Mouse (Mus musculus) right cerebral cortex, postnatal 4 days (tissue): ENCODE results near the gene Ppp1r3e.
A peak's percentile ranks its signal among the peaks of the same experiment; 100 is the strongest.

ENCODE experiments used
- DNase-seq: peaks from one replicate; pipeline ENCODE4 v3.0.0-alpha.2; 2022

Gene Ppp1r3e

DNA sequence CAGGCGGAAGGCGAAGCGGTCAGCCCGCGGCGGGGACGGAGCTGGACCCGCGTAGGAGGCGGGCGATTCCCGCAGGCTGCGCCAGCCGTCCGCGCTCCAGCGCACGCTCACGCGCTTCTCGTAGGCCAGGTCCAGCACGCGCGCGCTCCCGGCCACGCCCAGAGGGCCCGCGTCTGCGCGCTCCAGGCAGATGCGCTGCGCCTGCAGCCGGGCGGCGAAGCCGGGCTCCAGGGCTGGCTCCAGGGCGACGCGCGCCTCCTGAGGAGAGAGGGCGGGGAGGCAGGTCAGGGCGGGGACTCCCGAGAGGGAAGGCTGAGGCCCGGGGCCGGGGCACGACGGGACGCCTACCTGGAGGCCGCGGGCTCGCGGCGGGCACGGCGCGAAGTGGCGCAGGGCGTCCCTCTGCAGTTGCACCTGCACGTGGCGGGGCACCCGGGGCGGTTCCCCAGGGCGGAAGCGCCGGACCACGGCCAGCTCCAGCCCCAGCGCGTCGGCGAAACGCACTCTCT is 757 bp downstream of the Ppp1r3e start:
- DNase-seq = peak; percentile 88

DNA sequence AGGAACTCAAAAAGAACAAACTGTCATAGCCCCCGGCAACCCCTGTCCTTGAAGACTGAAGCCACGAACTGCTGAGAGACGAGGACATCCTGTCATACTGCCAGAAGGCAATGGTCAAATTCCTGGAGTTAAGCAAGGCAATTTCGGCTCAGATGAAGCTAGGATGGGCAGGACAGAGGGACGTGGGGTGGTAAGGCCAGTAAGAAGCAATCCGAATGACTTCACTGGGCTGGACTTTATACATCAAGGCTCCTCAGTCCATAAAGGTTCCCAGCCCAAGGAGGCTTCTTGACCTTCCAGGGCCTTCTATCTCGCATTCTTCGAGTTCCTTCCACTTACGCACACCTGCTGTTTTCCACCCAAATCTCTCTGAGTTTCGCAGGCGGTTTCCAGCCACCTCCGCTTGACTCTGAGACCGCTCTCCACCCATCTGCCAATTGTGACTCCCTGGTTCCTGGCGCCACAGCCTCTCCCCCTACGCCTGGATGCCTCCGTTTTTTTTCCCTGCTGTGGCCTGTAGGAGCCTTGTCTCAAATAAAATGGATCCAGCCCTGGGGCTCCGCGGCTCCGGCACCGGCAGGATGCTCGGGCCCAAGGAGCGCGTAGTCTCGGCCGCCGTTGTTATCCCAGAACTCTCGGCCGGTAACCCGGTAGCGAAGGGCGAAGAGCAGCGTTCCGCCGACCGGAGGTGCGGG is 1.4 kb downstream of the Ppp1r3e start:
- no peak for DNase-seq

DNA sequence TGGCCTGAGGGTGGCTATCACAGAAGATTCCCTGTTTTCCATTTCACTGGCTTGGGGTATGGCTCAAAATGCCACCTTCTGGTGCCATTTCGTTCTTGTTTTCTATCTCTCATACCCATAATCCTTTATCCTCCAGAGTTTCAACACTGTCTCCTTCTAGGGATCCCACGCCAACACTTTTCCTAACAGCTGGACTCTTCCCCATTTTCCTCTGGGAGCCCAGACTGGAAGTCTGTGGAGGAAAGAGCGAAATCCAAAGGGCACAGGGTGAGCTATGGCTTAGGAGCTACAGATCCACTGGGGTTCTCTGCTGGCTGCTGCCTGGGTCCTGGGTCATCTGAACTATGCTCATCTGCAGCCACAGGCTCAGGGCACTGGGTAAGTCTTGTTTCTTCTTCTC is 3.2 kb downstream of the Ppp1r3e start:
- no peak for DNase-seq

DNA sequence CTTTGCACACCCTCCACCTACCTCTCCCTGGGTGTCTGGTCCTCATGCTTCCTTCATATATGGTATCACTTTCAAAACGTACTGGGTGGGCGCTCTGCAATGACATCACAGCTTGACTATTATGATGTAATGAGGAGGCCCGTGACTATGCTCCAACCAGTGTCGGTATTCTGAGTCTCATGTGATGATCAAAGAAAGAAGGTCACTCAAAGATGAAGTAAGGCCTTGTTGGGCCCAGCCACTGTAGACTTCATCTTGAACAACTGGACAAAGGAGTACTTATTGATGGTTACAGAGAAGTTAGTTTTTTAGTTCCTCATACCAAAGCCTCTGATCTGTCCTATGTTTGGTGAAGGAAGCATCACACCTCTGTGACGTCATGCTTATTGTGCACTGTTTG is 6.5 kb downstream of the Ppp1r3e start, which contains the start of gene Homez:
TSS of gene Homez (minus strand) at position 101 of the 400 bp plus-strand sequence.
- DNase-seq = no peak

DNA sequence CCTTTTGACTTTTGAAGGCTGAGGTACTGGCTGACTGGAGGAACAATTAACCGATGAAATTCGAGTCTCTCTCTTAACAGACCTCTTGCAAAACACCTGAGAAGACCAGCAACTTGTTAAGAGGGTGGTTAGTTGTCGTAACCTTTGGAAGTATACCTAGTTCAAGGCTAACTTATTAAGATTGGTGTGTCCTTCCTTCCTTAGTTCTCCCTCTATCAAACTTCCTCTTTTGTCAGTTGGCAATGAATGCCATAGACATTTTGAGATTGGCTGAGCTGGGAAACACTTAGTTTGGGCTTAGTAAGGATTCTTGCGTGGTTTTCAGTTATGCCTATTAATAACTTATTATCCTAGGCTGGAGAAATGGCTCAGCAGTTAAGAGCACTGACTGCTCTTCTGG is 9.3 kb downstream of the Ppp1r3e start:
- no peak for DNase-seq

DNA sequence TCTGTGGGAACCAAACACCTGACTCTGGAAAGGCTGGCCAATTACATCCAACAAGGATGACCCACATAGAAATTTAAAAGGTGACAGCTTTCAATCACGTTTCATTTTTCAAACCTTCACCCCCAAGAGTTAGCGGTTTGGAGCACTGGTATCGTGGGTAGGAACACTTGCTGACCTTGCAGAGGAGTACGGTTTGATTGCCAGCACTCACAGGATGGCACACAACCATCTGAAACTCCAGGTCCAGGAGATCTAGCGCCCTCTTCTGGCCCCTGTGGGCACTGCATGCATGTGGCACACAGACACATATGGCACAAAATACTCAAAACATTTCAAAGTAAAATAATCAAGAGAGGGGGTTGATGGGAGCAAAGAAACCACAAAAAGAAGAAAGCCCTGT is 10.4 kb downstream of the Ppp1r3e start:
- peak; percentile 37 for DNase-seq

DNA sequence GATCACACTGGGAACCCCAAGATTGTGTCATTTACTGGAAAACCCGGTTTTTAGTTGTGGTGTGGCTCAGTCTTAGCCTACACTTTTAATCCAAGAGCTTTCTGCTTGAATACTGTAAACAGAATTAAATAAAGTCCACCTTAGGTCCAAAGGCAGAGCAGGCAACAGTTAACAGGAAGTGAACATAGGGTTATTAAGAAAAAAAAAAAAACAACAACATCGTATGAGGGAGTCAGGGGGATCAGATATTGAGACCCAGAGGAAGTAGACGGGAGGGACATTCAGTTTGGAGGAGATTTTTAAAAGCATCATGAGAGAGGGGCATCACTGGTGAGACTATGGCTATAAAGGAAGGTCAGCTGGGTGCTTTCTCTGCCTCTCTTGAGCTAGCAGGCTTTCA is 11.1 kb downstream of the Ppp1r3e start:
- DNase-seq = no peak

DNA sequence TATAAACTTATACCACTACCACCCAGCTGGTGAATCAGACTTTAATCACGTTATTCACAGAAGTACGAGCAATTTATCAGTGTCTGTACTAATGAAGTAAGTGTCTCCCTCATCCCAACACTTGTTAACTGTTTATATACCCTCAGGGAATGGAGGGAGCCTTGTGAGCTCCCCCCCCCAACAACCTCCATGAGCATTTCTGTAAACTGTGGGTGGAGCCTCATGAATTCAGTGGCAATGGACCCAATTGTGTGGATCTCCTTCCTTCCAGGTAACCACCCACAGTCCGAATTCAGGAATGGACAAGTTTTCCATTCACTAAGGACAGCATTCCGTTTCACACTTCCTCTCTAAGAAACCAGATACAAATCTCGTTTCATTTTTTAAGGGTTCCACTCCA is 11.7 kb downstream of the Ppp1r3e start:
- no peak for DNase-seq

DNA sequence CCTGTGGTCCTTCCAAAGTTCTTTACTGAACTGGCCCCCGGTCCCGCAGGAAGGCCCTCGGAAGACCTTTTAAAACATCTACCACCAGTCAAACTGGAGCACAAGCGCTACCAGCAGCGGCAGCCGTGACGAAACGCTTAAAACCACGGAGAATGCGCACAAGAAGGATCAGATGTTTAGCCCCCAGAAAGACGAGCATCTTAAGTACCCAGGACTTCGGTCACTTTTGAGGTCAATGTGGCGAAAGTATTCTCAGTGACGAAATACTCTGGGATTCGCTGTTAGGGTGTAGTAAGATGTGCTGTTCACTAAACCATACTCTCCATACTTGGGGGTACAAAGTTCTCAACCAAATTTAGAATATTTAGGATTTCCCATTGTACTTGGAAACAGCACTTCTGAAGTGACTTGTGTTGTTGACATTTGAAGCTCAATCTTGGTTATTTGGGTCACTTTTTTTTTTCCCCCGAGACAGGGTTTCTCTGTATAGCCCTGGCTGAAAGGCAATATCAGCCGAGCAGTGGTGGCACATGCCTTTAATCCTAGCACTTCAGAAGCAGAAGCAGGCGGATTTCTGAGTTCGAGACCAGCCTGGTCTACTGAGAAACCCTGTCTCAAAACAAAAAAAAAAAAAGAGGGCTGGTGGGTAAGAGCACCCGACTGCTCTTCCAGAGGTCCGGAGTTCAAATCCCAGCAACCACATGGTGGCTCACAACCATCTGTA is 12.9 kb downstream of the Ppp1r3e start:
- no peak for DNase-seq

DNA sequence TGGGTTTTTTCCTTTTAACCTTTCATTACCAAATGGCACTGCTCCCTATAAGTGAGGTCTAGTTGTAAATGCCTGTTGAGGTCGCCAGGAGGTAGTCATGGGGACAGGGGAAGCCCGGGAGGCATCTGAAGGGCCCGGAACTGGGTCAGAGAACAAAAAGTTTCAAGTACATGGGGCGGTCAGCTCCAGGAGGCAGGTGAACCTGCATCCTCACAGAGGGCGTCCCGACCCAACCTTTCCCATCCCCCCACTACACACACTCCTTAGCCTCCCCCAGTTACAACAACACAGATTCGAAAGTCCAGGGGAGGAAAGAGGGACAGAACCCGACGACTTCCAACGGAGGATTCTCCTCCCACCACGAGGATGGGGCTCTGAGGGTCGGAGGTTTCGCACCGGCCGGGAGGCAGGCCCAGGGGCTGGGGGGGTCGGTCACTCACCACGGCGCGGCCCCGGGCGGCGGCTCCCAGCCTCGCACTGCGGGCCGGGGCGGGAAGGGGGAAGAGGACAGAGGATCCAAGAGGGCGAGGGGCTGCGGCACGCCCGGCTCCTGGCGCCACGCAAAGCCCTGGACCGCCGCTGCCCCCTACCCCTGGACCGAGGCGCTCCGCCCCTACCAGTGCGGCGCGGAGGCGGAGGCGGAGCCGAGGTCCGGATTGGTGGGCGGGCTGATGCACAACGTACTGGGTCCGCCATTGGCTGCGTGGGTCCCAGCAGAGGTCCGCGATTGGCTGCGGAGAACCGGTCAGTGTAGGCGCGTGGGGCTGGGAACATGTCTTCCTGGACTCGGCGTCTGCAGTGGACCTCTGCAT is 13.6 kb downstream of the Ppp1r3e start:
- peak; percentile 87 for DNase-seq

DNA sequence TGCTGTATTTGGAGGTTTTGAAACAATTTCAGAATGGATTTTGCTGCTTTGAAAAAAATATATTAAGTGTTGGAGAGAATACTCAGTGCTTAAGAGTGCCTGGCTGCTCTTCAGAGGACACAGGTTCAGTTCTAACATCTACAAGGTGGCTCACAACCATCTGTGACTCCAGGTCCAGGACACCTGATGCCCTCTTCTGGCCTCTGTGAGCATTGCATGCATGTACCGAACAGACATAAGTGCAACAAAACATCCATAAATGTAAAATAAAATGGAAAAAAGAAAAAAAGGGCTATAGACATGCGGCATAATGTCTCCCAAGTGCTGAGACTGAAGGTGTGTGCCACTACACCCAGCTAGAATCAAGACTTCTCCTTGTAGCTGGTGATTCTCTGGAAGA is 16.8 kb downstream of the Ppp1r3e start:
- DNase-seq = peak; percentile 70

DNA sequence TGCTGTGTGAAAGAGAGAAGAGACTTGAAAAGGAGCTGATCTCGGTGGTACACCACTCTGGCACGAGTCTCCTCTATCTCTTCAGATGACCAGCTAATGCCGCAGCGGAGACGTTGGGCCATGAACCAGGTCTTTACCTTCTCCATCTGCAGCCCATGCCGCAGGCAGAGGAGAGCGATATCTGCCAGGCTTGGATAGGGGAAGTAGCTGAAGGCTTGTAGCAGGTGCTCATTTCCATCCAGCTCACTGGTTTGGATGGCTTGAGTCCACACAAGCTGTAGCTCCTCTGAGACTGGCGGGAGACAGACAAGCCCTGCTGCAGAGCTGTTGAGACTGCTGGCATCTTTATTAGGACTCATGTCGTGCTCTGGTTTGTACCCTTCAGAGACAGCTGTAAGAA is 19.5 kb downstream of the Ppp1r3e start:
- no peak for DNase-seq

DNA sequence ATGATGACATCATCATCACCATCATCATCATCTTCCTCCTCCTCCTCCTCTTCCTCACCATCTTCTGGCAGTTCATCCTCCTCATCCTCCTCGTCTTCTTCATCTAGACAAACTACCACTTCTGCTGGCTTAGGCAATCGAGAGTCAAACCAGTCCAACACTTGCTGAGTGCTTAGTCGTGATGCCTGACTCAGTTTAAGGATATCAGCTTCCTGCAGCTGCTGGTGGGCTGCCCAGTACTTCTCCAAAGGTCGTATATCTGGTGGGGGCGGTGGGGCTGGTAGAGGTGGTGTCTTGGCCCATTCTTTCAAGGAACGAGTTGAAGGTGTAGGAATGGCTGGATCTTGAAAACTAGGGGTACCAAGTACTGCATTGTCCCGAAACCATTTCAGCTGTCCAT is 20.6 kb downstream of the Ppp1r3e start:
- no peak for DNase-seq

DNA sequence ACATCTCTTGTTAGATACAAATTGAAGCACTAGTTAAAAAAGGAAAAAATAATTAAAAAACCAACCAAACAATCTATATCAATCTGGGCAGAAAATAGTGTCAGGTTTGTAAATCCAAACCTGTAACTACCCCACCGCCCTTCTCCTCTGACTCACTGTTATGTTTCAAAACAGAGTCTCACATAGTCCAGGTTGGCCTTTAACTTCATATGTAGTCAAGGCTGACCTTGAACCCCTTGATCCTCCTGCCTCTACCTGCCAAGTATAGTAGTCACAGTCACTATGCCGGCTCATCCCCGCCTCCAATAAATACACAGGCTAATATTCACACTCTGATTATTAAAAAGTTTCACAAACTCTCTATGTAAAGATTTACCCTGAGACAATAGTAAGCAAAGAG is 21.6 kb downstream of the Ppp1r3e start:
- no peak for DNase-seq

DNA sequence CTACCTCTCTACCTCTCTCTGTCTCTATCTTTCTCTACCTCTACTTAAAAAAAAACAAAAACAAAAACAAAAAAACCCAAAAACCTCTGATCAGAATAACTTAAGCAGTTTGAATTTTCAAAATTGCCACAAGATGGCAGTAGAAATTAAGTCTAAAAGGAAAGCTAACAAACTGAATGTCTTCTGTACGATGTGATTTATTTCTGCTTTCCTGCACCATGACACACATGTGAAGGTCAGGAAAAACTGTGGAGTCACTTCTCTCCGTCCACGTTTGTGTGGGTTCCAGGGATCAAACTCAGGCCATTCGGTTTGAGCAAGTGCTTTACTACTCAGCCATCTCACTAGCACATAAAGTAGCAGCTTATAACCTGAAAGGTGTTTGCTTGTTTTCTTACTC is 33.9 kb downstream of the Ppp1r3e start:
- no peak for DNase-seq

DNA sequence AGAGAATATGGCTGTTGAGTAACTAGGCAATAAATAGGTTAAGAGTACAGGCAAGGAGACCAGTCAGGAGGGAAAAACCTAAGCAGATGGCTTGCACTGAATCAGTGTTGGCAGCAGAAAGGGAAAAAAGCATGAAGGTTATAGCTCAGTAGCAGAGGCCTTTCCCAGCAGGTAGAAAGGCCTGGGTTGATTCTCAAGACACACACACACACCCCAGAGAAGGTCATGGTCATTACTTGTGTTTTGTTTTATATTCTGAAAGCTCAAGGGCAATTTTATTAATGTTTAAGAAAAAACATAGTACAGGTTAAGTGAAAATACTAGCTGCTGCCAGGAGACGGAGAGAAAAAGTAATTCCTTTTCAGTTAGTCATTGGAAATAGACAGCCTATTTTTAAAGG is 53.6 kb downstream of the Ppp1r3e start:
- no peak for DNase-seq
